Mouse (Mus musculus): ENCODE data around the gene Clcn2. TPM values are rescaled to one million over a fixed set of nuclear protein-coding genes. Genes with fewer than 3 reads are reported as not detected.

Clcn2 gene
- 24.9 and 26.8 TPM in 2 replicates for polyA plus RNA-seq (2015; fragmentation: Nextera tagmentation; extraction: Ambion mirVana)

DNA sequence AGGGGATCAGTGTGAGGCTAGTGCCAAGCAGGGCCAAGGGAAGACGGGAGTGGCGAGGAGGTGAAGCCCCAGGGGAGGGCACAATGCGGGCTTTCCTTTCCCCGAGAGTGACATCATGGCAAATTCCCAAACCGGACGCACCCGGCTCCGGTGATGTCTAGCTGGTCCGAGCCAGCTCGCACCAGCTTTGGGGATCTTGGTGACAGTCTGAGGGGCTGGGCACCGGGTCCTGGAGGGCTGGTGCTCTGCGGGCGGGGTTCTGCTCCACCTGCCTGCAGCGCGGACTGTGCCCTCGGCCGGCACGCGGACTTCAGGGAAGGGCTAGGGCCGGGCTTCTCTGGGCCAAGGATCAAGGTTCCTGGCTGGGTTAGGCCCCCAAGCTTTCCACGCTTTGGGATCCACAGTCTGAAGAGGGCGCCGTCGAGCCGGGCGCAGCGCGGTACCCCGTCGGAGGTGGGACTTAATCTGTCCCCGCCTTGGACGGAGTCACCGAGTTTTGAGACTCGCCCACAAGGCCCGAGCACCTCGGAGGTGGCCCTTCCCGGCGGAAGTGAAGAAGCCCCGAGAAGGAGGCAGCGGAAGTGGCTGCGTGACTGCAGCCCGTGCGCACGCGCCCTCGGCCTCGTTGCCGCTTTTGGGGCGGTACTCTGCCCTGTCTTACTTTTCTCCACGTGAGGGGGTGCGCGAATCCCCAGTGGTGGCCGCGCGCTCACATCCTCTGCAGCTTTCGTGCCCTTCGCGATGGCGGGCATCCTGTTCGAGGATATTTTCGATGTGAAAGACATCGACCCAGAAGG lies at the start of gene Clcn2, which contains the start of gene Polr2h:
Clcn2 (minus strand) TSS at position 566 of the 797 bp plus-strand sequence.
Polr2h (plus strand) TSS at position 485 of the 797 bp plus-strand sequence.
- under 1% methylated on average over 55 of the region's 62 CpGs for WGBS
- Histone ChIP-seq H3K27ac (ENCODE audit: low read depth, low read length) (peak within 1 kb of the TSS; percentile 94), H3K4me1 (ENCODE audit: control insufficient read depth, insufficient read depth, low read depth, low read length) (peaks cover 32% of the 10 kb centered on the region), H3K4me3 (ENCODE audit: low read length) (peak within 1 kb of the TSS; percentile 83), H3K9me3 (ENCODE audit: control insufficient read depth, low read length) (no peaks in the 10 kb centered on the region), H3K4me2 (ENCODE audit: low read length) (peak within 1 kb of the TSS; percentile 95), H3K27me3 (replicated peaks; ENCODE audit: control insufficient read depth, insufficient read depth, low read length) (no peaks in the 10 kb centered on the region), H3K9ac (ENCODE audit: low read depth, low read length) (peak within 1 kb of the TSS; percentile 87), H3K36me3 (ENCODE audit: control insufficient read depth, insufficient read depth, low read length) (no peaks in the 10 kb centered on the region; the same call in none of the 2 replicates)
- ATAC-seq: peak; percentile 86

DNA sequence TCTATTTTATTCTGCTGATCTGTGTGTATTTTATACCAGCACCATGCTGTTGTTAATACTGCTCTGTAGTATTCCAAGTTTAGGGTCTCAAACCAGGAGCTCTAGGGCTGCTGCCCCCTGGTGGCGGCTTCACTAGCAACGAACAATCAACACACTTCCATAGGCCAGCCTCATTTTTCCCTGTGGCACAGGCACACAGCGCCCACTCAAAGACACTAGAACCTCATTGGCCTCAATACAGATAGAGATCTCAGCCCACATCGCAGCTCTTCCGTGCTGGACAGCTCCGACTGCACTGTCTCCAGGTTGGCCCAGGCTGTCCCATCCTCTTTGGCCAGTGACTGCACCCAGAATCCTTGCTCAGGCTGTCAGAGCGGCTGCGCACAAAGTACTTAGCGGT lies 47.7 kb upstream of the Clcn2 start:
- no peak overlapping the region for H3K4me3 ChIP-seq (ENCODE audit: low read length)
- no peaks in the 10 kb centered on the region for H3K4me1 ChIP-seq (ENCODE audit: control insufficient read depth, insufficient read depth, low read depth, low read length)
- H3K9me3 ChIP-seq (ENCODE audit: control insufficient read depth, low read length): no peaks in the 10 kb centered on the region
- no peak overlapping the region for H3K27ac ChIP-seq (ENCODE audit: low read depth, low read length)
- no peaks in the 10 kb centered on the region for H3K36me3 ChIP-seq (ENCODE audit: control insufficient read depth, insufficient read depth, low read length)
- H3K27me3 ChIP-seq (replicated peaks; ENCODE audit: control insufficient read depth, insufficient read depth, low read length): no peaks in the 10 kb centered on the region
- no peak overlapping the region for H3K4me2 ChIP-seq (ENCODE audit: low read length)
- ATAC-seq: no peak
- 49% methylated on average over 9 of the region's 9 CpGs for WGBS
- no peak overlapping the region for H3K9ac ChIP-seq (ENCODE audit: low read depth, low read length)

DNA sequence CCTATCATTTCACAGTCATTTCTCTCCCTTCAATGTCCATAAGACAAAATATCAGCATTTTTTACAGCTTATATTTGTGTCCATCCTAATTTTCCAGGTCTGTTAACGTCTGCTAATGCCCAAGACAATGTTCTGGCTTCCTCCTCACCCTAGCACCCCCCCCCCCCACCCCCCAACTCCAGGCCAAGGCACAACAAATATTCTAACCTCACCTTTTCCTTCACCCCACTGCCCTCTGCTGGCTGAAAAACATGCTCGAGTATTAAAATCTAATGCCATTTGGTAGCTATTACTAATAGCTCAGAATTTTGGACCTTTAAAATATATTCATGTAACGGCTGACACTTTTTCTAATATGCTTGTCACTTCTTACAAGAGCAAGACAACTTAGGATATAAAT lies 44.1 kb upstream of the Clcn2 start:
- no peak overlapping the region for H3K4me2 ChIP-seq (ENCODE audit: low read length)
- no peak for ATAC-seq
- WGBS: 19% methylated on average over 3 of the region's 3 CpGs
- no peak overlapping the region for H3K9ac ChIP-seq (ENCODE audit: low read depth, low read length)
- H3K4me3 ChIP-seq (ENCODE audit: low read length): no peak overlapping the region
- no peaks in the 10 kb centered on the region for H3K4me1 ChIP-seq (ENCODE audit: control insufficient read depth, insufficient read depth, low read depth, low read length)
- no peak overlapping the region for H3K27ac ChIP-seq (ENCODE audit: low read depth, low read length)
- H3K9me3 ChIP-seq (ENCODE audit: control insufficient read depth, low read length): no peaks in the 10 kb centered on the region
- H3K27me3 ChIP-seq (replicated peaks; ENCODE audit: control insufficient read depth, insufficient read depth, low read length): no peaks in the 10 kb centered on the region
- H3K36me3 ChIP-seq (ENCODE audit: control insufficient read depth, insufficient read depth, low read length): no peaks in the 10 kb centered on the region

DNA sequence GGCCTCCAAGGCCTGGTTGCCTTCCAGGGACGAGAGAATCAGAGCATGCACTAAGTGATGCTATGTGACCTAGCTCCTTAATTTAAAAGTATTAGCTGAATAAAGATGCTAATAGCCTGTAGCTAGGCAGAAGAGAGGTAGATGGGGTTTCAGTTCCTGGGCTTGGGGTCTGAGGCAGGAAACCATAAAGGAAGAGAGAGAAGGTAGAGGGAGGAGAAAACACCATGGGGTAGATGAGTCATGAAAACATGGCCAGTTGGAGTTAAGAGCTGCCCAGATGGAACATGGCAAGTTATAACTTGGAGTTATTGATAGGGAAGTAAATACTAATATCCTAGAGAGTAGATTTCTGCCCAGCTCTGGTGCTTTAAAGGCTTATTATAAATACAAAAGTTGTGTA lies 39.8 kb upstream of the Clcn2 start:
- Histone ChIP-seq H3K4me1 (ENCODE audit: control insufficient read depth, insufficient read depth, low read depth, low read length) (no peaks in the 10 kb centered on the region), H3K9ac (ENCODE audit: low read depth, low read length) (no peak overlapping the region), H3K4me3 (ENCODE audit: low read length) (no peak overlapping the region), H3K27ac (ENCODE audit: low read depth, low read length) (no peak overlapping the region), H3K36me3 (ENCODE audit: control insufficient read depth, insufficient read depth, low read length) (no peaks in the 10 kb centered on the region), H3K27me3 (replicated peaks; ENCODE audit: control insufficient read depth, insufficient read depth, low read length) (no peaks in the 10 kb centered on the region), H3K9me3 (ENCODE audit: control insufficient read depth, low read length) (no peaks in the 10 kb centered on the region), H3K4me2 (ENCODE audit: low read length) (no peak overlapping the region)
- no peak for ATAC-seq
- 70% methylated on average over 1 of the region's 1 CpGs for whole genome bisulfite sequencing

DNA sequence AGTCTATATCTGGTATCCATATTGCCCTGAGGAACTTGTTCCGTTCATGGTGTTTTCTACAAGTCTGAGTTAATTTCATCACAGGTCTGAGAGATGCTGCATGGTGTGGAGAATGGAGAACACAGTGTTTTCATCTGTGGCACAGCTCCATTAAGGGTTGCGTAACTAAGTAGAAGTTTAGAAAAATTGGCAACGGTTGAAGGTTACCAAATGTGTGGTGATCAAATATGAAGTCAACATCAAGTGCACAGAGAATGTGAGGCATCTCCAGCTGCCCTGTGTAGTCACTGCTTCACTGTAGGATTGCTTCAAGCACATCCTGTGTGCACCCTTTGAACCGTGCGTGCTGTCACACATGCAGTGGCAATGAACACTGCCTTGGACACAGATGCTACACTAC lies 38.5 kb upstream of the Clcn2 start:
- H3K36me3 ChIP-seq (ENCODE audit: control insufficient read depth, insufficient read depth, low read length): no peaks in the 10 kb centered on the region
- H3K4me1 ChIP-seq (ENCODE audit: control insufficient read depth, insufficient read depth, low read depth, low read length): no peaks in the 10 kb centered on the region
- no peak for ATAC-seq
- H3K9ac ChIP-seq (ENCODE audit: low read depth, low read length): no peak overlapping the region
- no peak overlapping the region for H3K4me3 ChIP-seq (ENCODE audit: low read length)
- no peak overlapping the region for H3K4me2 ChIP-seq (ENCODE audit: low read length)
- H3K27ac ChIP-seq (ENCODE audit: low read depth, low read length): no peak overlapping the region
- H3K27me3 ChIP-seq (replicated peaks; ENCODE audit: control insufficient read depth, insufficient read depth, low read length): no peaks in the 10 kb centered on the region
- no peaks in the 10 kb centered on the region for H3K9me3 ChIP-seq (ENCODE audit: control insufficient read depth, low read length)
- 94% methylated on average over 5 of the region's 5 CpGs for WGBS

DNA sequence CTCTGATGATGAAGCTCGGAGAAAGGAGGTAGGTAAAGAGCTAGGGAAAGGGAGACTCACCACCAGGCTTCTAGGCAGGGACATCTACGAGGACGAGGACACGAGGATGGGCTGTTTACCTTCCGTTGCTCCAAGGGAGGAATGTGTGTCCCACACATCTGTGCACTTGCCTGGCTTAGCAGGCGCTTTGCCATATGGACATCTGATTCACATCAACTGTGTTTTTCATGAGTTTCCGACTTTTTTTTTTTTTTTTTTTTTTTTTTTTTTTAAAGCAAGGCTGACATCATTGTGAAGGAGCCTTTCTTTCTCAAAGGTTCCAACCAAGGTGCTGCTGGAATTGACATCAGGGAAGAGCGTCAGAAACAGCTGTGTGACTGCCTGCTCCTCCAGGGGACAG lies 33.0 kb upstream of the Clcn2 start:
- H3K4me3 ChIP-seq (ENCODE audit: low read length): no peak overlapping the region
- no peak for ATAC-seq
- no peak overlapping the region for H3K9ac ChIP-seq (ENCODE audit: low read depth, low read length)
- no peaks in the 10 kb centered on the region; the same call in 1 of the 2 replicates for H3K27me3 ChIP-seq (replicated peaks; ENCODE audit: control insufficient read depth, insufficient read depth, low read length)
- H3K4me1 ChIP-seq (ENCODE audit: control insufficient read depth, insufficient read depth, low read depth, low read length): no peaks in the 10 kb centered on the region
- H3K4me2 ChIP-seq (ENCODE audit: low read length): no peak overlapping the region
- H3K36me3 ChIP-seq (ENCODE audit: control insufficient read depth, insufficient read depth, low read length): no peaks in the 10 kb centered on the region
- H3K27ac ChIP-seq (ENCODE audit: low read depth, low read length): no peak overlapping the region
- no peaks in the 10 kb centered on the region for H3K9me3 ChIP-seq (ENCODE audit: control insufficient read depth, low read length)
- WGBS: 64% methylated on average over 8 of the region's 8 CpGs

DNA sequence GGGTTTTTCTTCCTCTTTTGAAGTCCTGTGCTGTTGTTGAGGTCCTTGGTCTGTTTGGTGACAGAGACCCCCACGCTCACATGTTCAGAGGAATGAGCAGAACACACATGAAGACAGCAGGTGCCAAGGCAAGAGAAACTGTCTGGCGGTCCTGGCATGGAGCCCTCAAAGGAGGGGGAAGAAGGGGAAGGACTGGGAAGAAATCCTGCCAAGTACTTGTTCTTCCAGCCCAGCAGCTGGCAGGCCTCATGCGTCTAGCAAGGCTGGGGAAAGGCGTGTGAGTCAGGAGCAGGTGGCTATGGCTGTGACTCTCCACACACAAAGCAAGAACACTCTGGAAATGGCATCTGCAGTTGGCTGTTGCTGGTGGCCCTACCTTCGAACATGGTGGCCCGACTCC lies 29.1 kb upstream of the Clcn2 start:
- 49% methylated on average over 6 of the region's 6 CpGs for WGBS
- H3K9ac ChIP-seq (ENCODE audit: low read depth, low read length): no peak overlapping the region
- H3K4me3 ChIP-seq (ENCODE audit: low read length): no peak overlapping the region
- no peaks in the 10 kb centered on the region; the same call in 1 of the 2 replicates for H3K27me3 ChIP-seq (replicated peaks; ENCODE audit: control insufficient read depth, insufficient read depth, low read length)
- H3K9me3 ChIP-seq (ENCODE audit: control insufficient read depth, low read length): no peaks in the 10 kb centered on the region
- no peak overlapping the region for H3K27ac ChIP-seq (ENCODE audit: low read depth, low read length)
- H3K36me3 ChIP-seq (ENCODE audit: control insufficient read depth, insufficient read depth, low read length): no peaks in the 10 kb centered on the region
- H3K4me1 ChIP-seq (ENCODE audit: control insufficient read depth, insufficient read depth, low read depth, low read length): no peaks in the 10 kb centered on the region
- no peak overlapping the region for H3K4me2 ChIP-seq (ENCODE audit: low read length)
- peak; percentile 76 for ATAC-seq

DNA sequence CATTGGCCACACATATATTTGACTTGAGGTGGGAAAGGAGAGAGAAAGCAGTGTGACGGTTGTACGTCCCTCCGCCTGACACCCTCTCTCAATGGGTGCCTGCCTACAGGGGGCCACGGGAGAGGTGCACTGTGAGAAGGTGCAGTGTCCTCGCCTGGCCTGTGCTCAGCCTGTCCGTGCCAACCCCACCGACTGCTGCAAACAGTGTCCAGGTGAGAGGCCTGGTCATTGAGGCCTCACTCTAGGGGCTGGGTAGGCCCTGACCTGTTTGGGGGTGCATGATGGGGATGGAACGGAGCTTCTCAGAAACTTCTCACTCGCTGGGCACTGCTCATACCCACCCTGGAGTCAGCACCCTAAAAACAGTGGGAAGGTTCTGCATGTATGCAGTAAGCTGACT lies 22.3 kb upstream of the Clcn2 start:
- H3K9ac ChIP-seq (ENCODE audit: low read depth, low read length): no peak overlapping the region

DNA sequence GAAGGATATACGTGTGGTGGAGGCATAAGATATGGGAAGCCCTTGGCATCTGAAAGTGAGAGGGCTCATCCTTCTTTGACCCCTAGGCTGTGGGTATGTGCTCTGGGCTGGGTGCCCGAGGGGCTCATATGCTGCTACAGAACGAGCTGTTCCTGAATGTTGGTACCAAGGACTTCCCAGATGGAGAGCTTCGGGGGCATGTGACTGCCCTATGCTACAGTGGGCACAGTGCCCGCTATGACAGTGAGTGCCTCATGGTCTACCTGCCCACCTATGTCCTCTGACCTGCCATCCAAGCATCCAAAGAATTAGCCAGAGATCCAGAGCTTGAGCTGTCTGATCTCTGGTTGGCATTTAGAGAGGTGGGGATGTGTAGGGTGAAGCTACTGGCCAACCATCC lies 19.3 kb upstream of the Clcn2 start:
- Histone ChIP-seq H3K9me3 (ENCODE audit: control insufficient read depth, low read length) (no peaks in the 10 kb centered on the region), H3K9ac (ENCODE audit: low read depth, low read length) (no peak overlapping the region), H3K27ac (ENCODE audit: low read depth, low read length) (no peak overlapping the region), H3K27me3 (replicated peaks; ENCODE audit: control insufficient read depth, insufficient read depth, low read length) (peaks cover 15% of the 10 kb centered on the region), H3K4me1 (ENCODE audit: control insufficient read depth, insufficient read depth, low read depth, low read length) (peaks cover 12% of the 10 kb centered on the region), H3K4me2 (ENCODE audit: low read length) (no peak overlapping the region), H3K4me3 (ENCODE audit: low read length) (no peak overlapping the region), H3K36me3 (ENCODE audit: control insufficient read depth, insufficient read depth, low read length) (peaks cover 13% of the 10 kb centered on the region)
- 93% methylated on average over 5 of the region's 5 CpGs for WGBS
- ATAC-seq: no peak

More for the DNA sequence above, 22.3 kb upstream of the Clcn2 start:
- Histone ChIP-seq H3K4me2 (ENCODE audit: low read length) (no peak overlapping the region), H3K4me3 (ENCODE audit: low read length) (no peak overlapping the region), H3K9me3 (ENCODE audit: control insufficient read depth, low read length) (no peaks in the 10 kb centered on the region), H3K4me1 (ENCODE audit: control insufficient read depth, insufficient read depth, low read depth, low read length) (no peaks in the 10 kb centered on the region), H3K27ac (ENCODE audit: low read depth, low read length) (no peak overlapping the region), H3K27me3 (replicated peaks; ENCODE audit: control insufficient read depth, insufficient read depth, low read length) (peaks cover 11% of the 10 kb centered on the region), H3K36me3 (ENCODE audit: control insufficient read depth, insufficient read depth, low read length) (peaks cover 13% of the 10 kb centered on the region)
- no peak for ATAC-seq
- WGBS: 95% methylated on average over 9 of the region's 9 CpGs

All from hindbrain, embryonic 16.5 days (tissue).